Mouse (Mus musculus): ENCODE measurements around the gene Vps51. TPM values are rescaled to one million over a fixed set of nuclear protein-coding genes. Genes with fewer than 3 reads are reported as not detected.

The Vps51 gene
- polyA plus RNA-seq, 1 experiment from 2014 or later, result 72.7 TPM

GRCm38 (mm10) chr19:6061641-6062302 lies 15.3 kb downstream of the Vps51 start:
- Histone ChIP-seq H3K27ac (peak overlapping the region; percentile 92), H3K27me3 (no peaks in the 10 kb centered on the region), H3K9ac (replicated peaks) (peak overlapping the region; percentile 94), H3K36me3 (peaks cover 20% of the 10 kb centered on the region), H3K4me3 (replicated peaks) (peak overlapping the region; percentile 91), H3K9me3 (no peaks in the 10 kb centered on the region), H3K4me1 (replicated peaks) (peaks cover 28% of the 10 kb centered on the region), H3K4me2 (peak overlapping the region; percentile 96)
- ATAC-seq (ENCODE audit: insufficient number of reproducible peaks, insufficient read depth, low FRiP score, low TSS enrichment, low read depth), result no peak
- 2% methylated on average over 44 of the region's 44 CpGs for WGBS

GRCm38 (mm10) chr19:6061021-6061533 lies 16.0 kb downstream of the Vps51 start, which contains the start of gene Znhit2:
Gene Znhit2, plus strand, starts transcription at chr19:6061192.
- ATAC-seq (ENCODE audit: insufficient number of reproducible peaks, insufficient read depth, low FRiP score, low TSS enrichment, low read depth), result peak; percentile 53
- H3K36me3 ChIP-seq, result peaks cover 20% of the 10 kb centered on the region
- H3K9me3 ChIP-seq, result no peaks in the 10 kb centered on the region
- under 1% methylated on average over 58 of the region's 58 CpGs for WGBS
- H3K27me3 ChIP-seq, result no peaks in the 10 kb centered on the region
- peak within 1 kb of the TSS; percentile 92 for H3K27ac ChIP-seq
- peak within 1 kb of the TSS; percentile 96 for H3K4me2 ChIP-seq
- H3K4me1 ChIP-seq (replicated peaks), result peaks cover 28% of the 10 kb centered on the region
- peak within 1 kb of the TSS; percentile 94 for H3K9ac ChIP-seq (replicated peaks)
- peak within 1 kb of the TSS; percentile 91 for H3K4me3 ChIP-seq (replicated peaks)

- peaks cover 39% of the 10 kb centered on the region for H3K36me3 ChIP-seq
- WGBS, result 83% methylated on average over 5 of the region's 5 CpGs
These were observed 18.1 kb downstream of the Vps51 start for GRCm38 (mm10) chr19:6058966-6059365.

GRCm38 (mm10) chr19:6058513-6058912 lies 18.5 kb downstream of the Vps51 start:
- 39% methylated on average over 5 of the region's 5 CpGs for WGBS
- peaks cover 41% of the 10 kb centered on the region for H3K36me3 ChIP-seq
- no peaks in the 10 kb centered on the region for H3K9me3 ChIP-seq
- H3K4me3 ChIP-seq (replicated peaks), result peak overlapping the region; percentile 86
- peak overlapping the region; percentile 92 for H3K9ac ChIP-seq (replicated peaks)
- 0 out of 2 replicates have a peak overlapping the region, but pooled peaks have one; percentile 73 for H3K27ac ChIP-seq
- H3K27me3 ChIP-seq, result no peaks in the 10 kb centered on the region
- ATAC-seq (ENCODE audit: insufficient number of reproducible peaks, insufficient read depth, low FRiP score, low TSS enrichment, low read depth), result no peak
- peaks cover 28% of the 10 kb centered on the region for H3K4me1 ChIP-seq (replicated peaks)
- H3K4me2 ChIP-seq, result peak overlapping the region; percentile 86

More at GRCm38 (mm10) chr19:6058966-6059365, 18.1 kb downstream of the Vps51 start:
- peak overlapping the region; percentile 86 for H3K4me3 ChIP-seq (replicated peaks)
- H3K9ac ChIP-seq (replicated peaks), result peak overlapping the region; percentile 92; the same call in 1 of the 2 replicates
- peak overlapping the region; percentile 86 for H3K4me2 ChIP-seq
- ATAC-seq (ENCODE audit: insufficient number of reproducible peaks, insufficient read depth, low FRiP score, low TSS enrichment, low read depth), result no peak
- no peaks in the 10 kb centered on the region for H3K9me3 ChIP-seq
- no peaks in the 10 kb centered on the region for H3K27me3 ChIP-seq
- H3K27ac ChIP-seq, result no peak overlapping the region
- peaks cover 28% of the 10 kb centered on the region for H3K4me1 ChIP-seq (replicated peaks)

- Histone ChIP-seq H3K9me3 (no peaks in the 10 kb centered on the region), H3K4me1 (replicated peaks) (peaks cover 24% of the 10 kb centered on the region), H3K4me2 (peak within 1 kb of the TSS; percentile 86), H3K27ac (peak within 1 kb of the TSS; percentile 73), H3K9ac (replicated peaks) (peak within 1 kb of the TSS; percentile 92), H3K4me3 (replicated peaks) (peak within 1 kb of the TSS; percentile 86), H3K36me3 (peaks cover 51% of the 10 kb centered on the region), H3K27me3 (no peaks in the 10 kb centered on the region)
- ATAC-seq (ENCODE audit: insufficient number of reproducible peaks, insufficient read depth, low FRiP score, low TSS enrichment, low read depth), result peak; percentile 76
- WGBS, result under 1% methylated on average over 61 of the region's 63 CpGs
These were observed 19.5 kb downstream of the Vps51 start, which contains the start of the genes Mrpl49 and Fau for GRCm38 (mm10) chr19:6057313-6058096. Gene Mrpl49, minus strand, starts transcription at chr19:6057785. Gene Fau, plus strand, starts transcription at chr19:6057844.

GRCm38 (mm10) chr19:6056696-6057095 lies 20.3 kb downstream of the Vps51 start:
- H3K27me3 ChIP-seq, result no peaks in the 10 kb centered on the region
- peaks cover 16% of the 10 kb centered on the region for H3K4me1 ChIP-seq (replicated peaks)
- peaks cover 59% of the 10 kb centered on the region for H3K36me3 ChIP-seq
- peak overlapping the region; percentile 86 for H3K4me3 ChIP-seq (replicated peaks)
- WGBS, result 66% methylated on average over 4 of the region's 4 CpGs
- no peaks in the 10 kb centered on the region for H3K9me3 ChIP-seq
- no peak overlapping the region for H3K27ac ChIP-seq
- peak overlapping the region; percentile 86 for H3K4me2 ChIP-seq
- ATAC-seq (ENCODE audit: insufficient number of reproducible peaks, insufficient read depth, low FRiP score, low TSS enrichment, low read depth), result no peak
- H3K9ac ChIP-seq (replicated peaks), result peak overlapping the region; percentile 92

- 86% methylated on average over 5 of the region's 5 CpGs for WGBS
- H3K36me3 ChIP-seq, result peaks cover 74% of the 10 kb centered on the region
These were observed 22.7 kb downstream of the Vps51 start for GRCm38 (mm10) chr19:6054296-6054695.

GRCm38 (mm10) chr19:6052516-6052915 lies 24.5 kb downstream of the Vps51 start:
- H3K27me3 ChIP-seq, result no peaks in the 10 kb centered on the region
- H3K27ac ChIP-seq, result no peak overlapping the region
- no peak for ATAC-seq (ENCODE audit: insufficient number of reproducible peaks, insufficient read depth, low FRiP score, low TSS enrichment, low read depth)
- H3K4me2 ChIP-seq, result no peak overlapping the region
- no peaks in the 10 kb centered on the region for H3K9me3 ChIP-seq
- peaks cover 78% of the 10 kb centered on the region for H3K36me3 ChIP-seq
- H3K4me1 ChIP-seq (replicated peaks), result peaks cover 19% of the 10 kb centered on the region
- H3K4me3 ChIP-seq (replicated peaks), result no peak overlapping the region
- H3K9ac ChIP-seq (replicated peaks), result no peak overlapping the region
- 89% methylated on average over 7 of the region's 7 CpGs for WGBS

More at GRCm38 (mm10) chr19:6054296-6054695, 22.7 kb downstream of the Vps51 start:
- Histone ChIP-seq H3K4me2 (no peak overlapping the region), H3K27me3 (no peaks in the 10 kb centered on the region), H3K4me1 (replicated peaks) (peaks cover 16% of the 10 kb centered on the region), H3K27ac (no peak overlapping the region), H3K4me3 (replicated peaks) (no peak overlapping the region), H3K9ac (replicated peaks) (no peak overlapping the region), H3K9me3 (no peaks in the 10 kb centered on the region)
- no peak for ATAC-seq (ENCODE audit: insufficient number of reproducible peaks, insufficient read depth, low FRiP score, low TSS enrichment, low read depth)

- Histone ChIP-seq H3K9ac (replicated peaks) (no peak overlapping the region), H3K36me3 (peaks cover 58% of the 10 kb centered on the region), H3K4me1 (replicated peaks) (peaks cover 18% of the 10 kb centered on the region), H3K27ac (no peak overlapping the region), H3K4me2 (no peak overlapping the region), H3K9me3 (no peaks in the 10 kb centered on the region), H3K27me3 (no peaks in the 10 kb centered on the region), H3K4me3 (replicated peaks) (peak overlapping the region; percentile 95; the same call in 1 of the 2 replicates)
- ATAC-seq (ENCODE audit: insufficient number of reproducible peaks, insufficient read depth, low FRiP score, low TSS enrichment, low read depth), result no peak
- WGBS, result 92% methylated on average over 11 of the region's 11 CpGs
These were observed 28.2 kb downstream of the Vps51 start for GRCm38 (mm10) chr19:6048681-6049410.

GRCm38 (mm10) chr19:6047899-6048166 lies 29.2 kb downstream of the Vps51 start:
- peaks cover 48% of the 10 kb centered on the region for H3K36me3 ChIP-seq
- WGBS, result 88% methylated on average over 8 of the region's 8 CpGs
- peak overlapping the region; percentile 95 for H3K4me3 ChIP-seq (replicated peaks)
- H3K4me1 ChIP-seq (replicated peaks), result peaks cover 18% of the 10 kb centered on the region
- H3K9me3 ChIP-seq, result no peaks in the 10 kb centered on the region
- H3K27ac ChIP-seq, result no peak overlapping the region
- no peak for ATAC-seq (ENCODE audit: insufficient number of reproducible peaks, insufficient read depth, low FRiP score, low TSS enrichment, low read depth)
- no peaks in the 10 kb centered on the region for H3K27me3 ChIP-seq
- H3K4me2 ChIP-seq, result peak overlapping the region; percentile 82
- H3K9ac ChIP-seq (replicated peaks), result peak overlapping the region; percentile 88
